Mouse (Mus musculus) hindbrain, embryonic 14.5 days (tissue): ENCODE measurements around the gene Pnma1. TPM values are rescaled to one million over a fixed set of nuclear protein-coding genes. Genes with fewer than 3 reads are reported as not detected.

Experiments used
- ATAC-seq: fragments of 200-750 bp; cut with Nextera tagmentation; 2 replicates; pipeline ENCODE4 v1.8.0; 2017; ENCODE audit warnings: moderate number of reproducible peaks, mild to moderate bottlenecking, moderate TSS enrichment, moderate library complexity; ENCODE audit not compliant: low FRiP score
- DNase-seq: peaks from one replicate; pipeline ENCODE4 v3.0.0-alpha.2; 2015; ENCODE audit warnings: low spot score
- H3K27ac ChIP-seq: fragments of 300-500 bp; sonication (generic); 2 replicates; pipeline ENCODE4 v1.5.1; 2014; ENCODE audit warnings: mild to moderate bottlenecking, moderate library complexity
- H3K27me3 ChIP-seq: fragments of 300-500 bp; sonication (generic); 2 replicates; pipeline ENCODE4 v1.6.1; 2014; ENCODE audit warnings: mild to moderate bottlenecking, low read length, mixed read lengths; ENCODE audit not compliant: control insufficient read depth, insufficient read depth
- H3K36me3 ChIP-seq: fragments of 300-500 bp; sonication (generic); replicated peaks from 2 replicates; pipeline ENCODE4 v1.6.1; 2014; ENCODE audit not compliant: control insufficient read depth, insufficient read depth
- H3K4me1 ChIP-seq: fragments of 300-500 bp; sonication (generic); replicated peaks from 2 replicates; pipeline ENCODE4 v1.6.1; 2014; ENCODE audit warnings: antibody characterized with exemption, low read length, mixed read lengths; ENCODE audit not compliant: control insufficient read depth, insufficient read depth
- H3K4me2 ChIP-seq: fragments of 300-500 bp; sonication (generic); replicated peaks from 2 replicates; pipeline ENCODE4 v1.6.1; 2014; ENCODE audit warnings: mild to moderate bottlenecking, moderate library complexity
- H3K4me3 ChIP-seq: fragments of 300-500 bp; sonication (generic); replicated peaks from 2 replicates; pipeline ENCODE4 v1.5.1; 2014; ENCODE audit warnings: mild to moderate bottlenecking, low read length
- H3K9ac ChIP-seq: fragments of 300-500 bp; sonication (generic); 2 replicates; pipeline ENCODE4 v1.6.1; 2014
- H3K9me3 ChIP-seq: fragments of 300-500 bp; sonication (generic); 2 replicates; pipeline ENCODE4 v1.6.1; 2016; ENCODE audit warnings: low read length; ENCODE audit not compliant: control insufficient read depth
- WGBS: fragments of 180-500 bp; shearing (Covaris S2); extraction: QIAGEN DNeasy Blood & Tissue Kit; methylation state at CpG from one replicate; pipeline ENCODE4 v1.1.7; 2014; 5-methylcytosine and 5-hydroxymethylcytosine counted together
- polyA plus RNA-seq: library from polyadenylated mRNA; unstranded; fragments of >200 nt; fragmentation: Nextera tagmentation; extraction: Ambion mirVana; gene quantifications from 2 replicates; pipeline ENCODE4 v1.2.1, GENCODE M21; 2014

Pnma1 gene
- polyA plus RNA-seq, 1 experiment from 2014 or later, result 3.2 TPM

- no peak overlapping the region for H3K27ac ChIP-seq
- no peaks in the 10 kb centered on the region for H3K9me3 ChIP-seq
- H3K27me3 ChIP-seq, result no peaks in the 10 kb centered on the region
- ATAC-seq (no peak), DNase-seq (no peak)
- H3K4me1 ChIP-seq, result peaks cover 33% of the 10 kb centered on the region
- no peak overlapping the region for H3K4me2 ChIP-seq
- no peak overlapping the region for H3K9ac ChIP-seq
- H3K4me3 ChIP-seq, result no peak overlapping the region
- H3K36me3 ChIP-seq, result peaks cover 27% of the 10 kb centered on the region
- 92% methylated on average over 13 of the region's 13 CpGs for WGBS
These were observed 25.1 kb upstream of the Pnma1 start for GRCm38 (mm10) chr12:84173309-84173915.

DNA sequence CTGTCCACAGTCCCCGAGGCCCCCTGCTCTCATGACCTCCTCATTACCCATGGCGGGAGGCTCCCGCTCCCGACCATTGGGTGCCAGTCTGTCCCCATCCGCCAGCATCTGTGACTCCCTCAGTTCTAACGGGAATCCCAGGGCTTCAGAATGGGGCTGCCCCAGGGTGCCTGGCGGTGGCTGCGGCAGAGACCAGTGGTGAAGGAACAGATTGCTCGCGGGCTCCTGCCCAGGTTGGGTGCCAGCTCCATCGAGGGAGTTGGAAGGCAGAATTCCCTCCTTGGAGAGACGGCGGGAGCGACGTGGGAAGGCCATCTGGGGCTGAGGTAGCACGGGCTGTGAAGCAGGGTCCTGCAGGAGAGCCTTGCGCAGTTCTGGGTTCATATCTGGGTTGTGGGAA, 24.6 kb upstream of the Pnma1 start:
- no peak for DNase-seq
- Histone ChIP-seq H3K27me3 (no peaks in the 10 kb centered on the region), H3K36me3 (peaks cover 27% of the 10 kb centered on the region)

DNA sequence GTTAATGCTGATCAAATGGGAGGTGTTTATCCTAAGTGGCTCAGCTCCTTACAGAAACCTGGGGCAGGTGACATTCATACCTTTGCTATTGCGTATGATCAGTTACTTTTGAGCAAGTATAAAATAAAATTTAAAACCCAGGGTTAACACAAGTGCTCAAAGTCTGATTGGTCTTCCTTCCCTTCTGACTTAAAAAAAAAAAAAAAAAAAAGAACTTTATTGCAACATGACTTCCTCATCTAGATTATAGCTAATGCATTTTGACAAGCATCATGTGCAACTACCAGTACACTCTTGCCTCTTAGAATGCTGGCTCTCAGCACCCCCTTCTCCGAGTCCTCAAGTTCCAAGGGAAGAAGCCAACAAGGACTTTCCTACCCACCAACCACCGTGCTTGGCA, 23.9 kb upstream of the Pnma1 start:
- Histone ChIP-seq H3K27ac (no peak overlapping the region), H3K4me1 (peaks cover 26% of the 10 kb centered on the region), H3K9ac (no peak overlapping the region), H3K4me2 (no peak overlapping the region), H3K27me3 (no peaks in the 10 kb centered on the region), H3K9me3 (no peaks in the 10 kb centered on the region), H3K4me3 (no peak overlapping the region), H3K36me3 (peaks cover 27% of the 10 kb centered on the region)
- 96% methylated on average over 3 of the region's 3 CpGs for WGBS
- ATAC-seq (no peak), DNase-seq (no peak)

More for the DNA sequence above, 24.6 kb upstream of the Pnma1 start:
- ATAC-seq, result no peak
- no peak overlapping the region for H3K4me2 ChIP-seq
- no peak overlapping the region for H3K9ac ChIP-seq
- H3K4me3 ChIP-seq, result no peak overlapping the region
- 89% methylated on average over 17 of the region's 17 CpGs for WGBS
- H3K27ac ChIP-seq, result no peak overlapping the region
- H3K9me3 ChIP-seq, result no peaks in the 10 kb centered on the region
- H3K4me1 ChIP-seq, result peaks cover 32% of the 10 kb centered on the region

GRCm38 (mm10) chr12:84170610-84171009, 22.3 kb upstream of the Pnma1 start:
- ATAC-seq, result no peak
- peaks cover 27% of the 10 kb centered on the region for H3K36me3 ChIP-seq

GRCm38 (mm10) chr12:84165631-84166373, 17.5 kb upstream of the Pnma1 start:
- 75% methylated on average over 8 of the region's 8 CpGs for WGBS
- H3K4me3 ChIP-seq, result no peak overlapping the region
- no peak for DNase-seq
- no peaks in the 10 kb centered on the region for H3K4me1 ChIP-seq
- H3K36me3 ChIP-seq, result peaks cover 1% of the 10 kb centered on the region; the same call in 1 of the 2 replicates
- H3K9me3 ChIP-seq, result no peaks in the 10 kb centered on the region
- no peaks in the 10 kb centered on the region for H3K27me3 ChIP-seq
- H3K27ac ChIP-seq, result no peak overlapping the region
- H3K4me2 ChIP-seq, result no peak overlapping the region
- no peak for ATAC-seq
- H3K9ac ChIP-seq, result no peak overlapping the region

More at GRCm38 (mm10) chr12:84170610-84171009, 22.3 kb upstream of the Pnma1 start:
- no peak overlapping the region for H3K27ac ChIP-seq
- H3K27me3 ChIP-seq, result no peaks in the 10 kb centered on the region
- no peaks in the 10 kb centered on the region for H3K9me3 ChIP-seq
- H3K4me3 ChIP-seq, result no peak overlapping the region
- H3K4me2 ChIP-seq, result no peak overlapping the region
- WGBS, result 92% methylated on average over 10 of the region's 10 CpGs
- H3K9ac ChIP-seq, result no peak overlapping the region
- H3K4me1 ChIP-seq, result peaks cover 10% of the 10 kb centered on the region
- DNase-seq, result no peak

- DNase-seq (no peak), ATAC-seq (no peak)
- Histone ChIP-seq H3K4me1 (no peaks in the 10 kb centered on the region), H3K9ac (no peak overlapping the region), H3K4me3 (no peak overlapping the region), H3K9me3 (no peaks in the 10 kb centered on the region), H3K4me2 (no peak overlapping the region), H3K27ac (no peak overlapping the region), H3K36me3 (peaks cover 18% of the 10 kb centered on the region), H3K27me3 (no peaks in the 10 kb centered on the region)
- 71% methylated on average over 11 of the region's 11 CpGs for WGBS
These were observed 15.4 kb upstream of the Pnma1 start for GRCm38 (mm10) chr12:84163586-84164110.

DNA sequence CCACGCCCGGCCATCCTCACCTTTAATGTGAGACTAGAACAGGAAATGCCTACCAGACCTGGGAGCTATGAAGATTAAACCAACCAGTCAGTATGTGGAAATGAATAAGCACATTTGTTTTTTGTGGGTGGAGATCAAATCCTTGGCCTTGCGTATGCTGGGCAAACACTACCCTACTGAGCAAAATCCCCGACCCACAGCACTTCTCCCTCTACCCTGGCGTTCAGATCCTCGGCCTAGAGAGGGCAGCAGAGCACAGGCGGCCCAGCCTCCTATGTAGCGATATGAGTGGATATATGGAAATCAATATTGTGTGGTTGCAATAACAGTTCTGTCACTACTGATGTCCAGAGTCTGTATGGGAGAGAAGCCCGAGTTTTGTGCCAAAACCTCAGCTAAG, 14.8 kb upstream of the Pnma1 start:
- Histone ChIP-seq H3K36me3 (peaks cover 23% of the 10 kb centered on the region), H3K9me3 (no peaks in the 10 kb centered on the region), H3K4me2 (no peak overlapping the region), H3K4me1 (no peaks in the 10 kb centered on the region), H3K9ac (no peak overlapping the region), H3K4me3 (no peak overlapping the region), H3K27ac (no peak overlapping the region), H3K27me3 (no peaks in the 10 kb centered on the region)
- WGBS, result 87% methylated on average over 9 of the region's 9 CpGs
- no peak for DNase-seq
- no peak for ATAC-seq

GRCm38 (mm10) chr12:84161616-84162433, 13.5 kb upstream of the Pnma1 start:
- WGBS, result 74% methylated on average over 14 of the region's 14 CpGs
- Histone ChIP-seq H3K4me3 (no peak overlapping the region), H3K36me3 (peaks cover 31% of the 10 kb centered on the region), H3K9me3 (no peaks in the 10 kb centered on the region), H3K4me2 (no peak overlapping the region), H3K9ac (no peak overlapping the region), H3K27ac (no peak overlapping the region), H3K27me3 (no peaks in the 10 kb centered on the region), H3K4me1 (no peaks in the 10 kb centered on the region)
- ATAC-seq (no peak), DNase-seq (no peak)

- WGBS, result 87% methylated on average over 8 of the region's 8 CpGs
These were observed 12.8 kb upstream of the Pnma1 start for GRCm38 (mm10) chr12:84161116-84161515.

More at GRCm38 (mm10) chr12:84161116-84161515, 12.8 kb upstream of the Pnma1 start:
- no peak overlapping the region for H3K9ac ChIP-seq
- peaks cover 38% of the 10 kb centered on the region for H3K36me3 ChIP-seq
- no peaks in the 10 kb centered on the region for H3K9me3 ChIP-seq
- H3K27ac ChIP-seq, result no peak overlapping the region
- DNase-seq (no peak), ATAC-seq (no peak)
- H3K4me3 ChIP-seq, result no peak overlapping the region
- H3K27me3 ChIP-seq, result no peaks in the 10 kb centered on the region
- no peaks in the 10 kb centered on the region for H3K4me1 ChIP-seq
- H3K4me2 ChIP-seq, result no peak overlapping the region
